Mouse (Mus musculus): ENCODE results near the gene Gpr157. TPM values are rescaled to one million over a fixed set of nuclear protein-coding genes. Genes with fewer than 3 reads are reported as not detected.

The Gpr157 gene
- polyA plus RNA-seq, 1 experiment from 2014 or later: 1.3 TPM

MicroRNAs within 50 kb of the gene (microRNA counts, 519-probe panel; counts per million panel counts)
- microRNA mmu-miR-34a: 2,262 counts per million, percentile 57 among the panel's probes with 10 or more counts

Other genes with a start within 250 kb of the Gpr157 start
- 17.0 and 18.2 TPM in 2 replicates for gene Spsb1, start 132.3 kb upstream of the Gpr157 start, polyA plus RNA-seq (2015; fragmentation: Nextera tagmentation; extraction: Ambion mirVana)
- 22.2 and 24.0 TPM in 2 replicates for gene H6pd, start 78.3 kb upstream of the Gpr157 start, polyA plus RNA-seq (2015; fragmentation: Nextera tagmentation; extraction: Ambion mirVana)
- 2.2 TPM in 2 replicates for gene Slc2a5, start 31.9 kb downstream of the Gpr157 start, polyA plus RNA-seq (2015; fragmentation: Nextera tagmentation; extraction: Ambion mirVana)
- gene Slc2a7, start 61.6 kb downstream of the Gpr157 start, polyA plus RNA-seq (2015; fragmentation: Nextera tagmentation; extraction: Ambion mirVana): 0.30 and 0.63 TPM in 2 replicates
- not detected in 2 replicates for gene Car6, start 114.0 kb downstream of the Gpr157 start, polyA plus RNA-seq (2015; fragmentation: Nextera tagmentation; extraction: Ambion mirVana)
- 1,894 and 1,951 TPM in 2 replicates for gene Eno1, start 149.4 kb downstream of the Gpr157 start, polyA plus RNA-seq (2015; fragmentation: Nextera tagmentation; extraction: Ambion mirVana)
- gene Rere, start 194.3 kb downstream of the Gpr157 start, polyA plus RNA-seq (2015; fragmentation: Nextera tagmentation; extraction: Ambion mirVana): 25.6 and 28.4 TPM in 2 replicates